17 mouse cellular contexts compared by ENCODE assay signal in genomic region chr6:118088750-118089440, GRCm38 (mm10).
"Had no signal": no experiment of that assay in that cellular context is flagged by ENCODE, and none has a peak within 500 bp of the region (broad histone marks: within the 10 kb centered on the region; RNA-seq: fewer than 3 reads in every experiment).

No protein-coding gene starts in this region.

- ATAC-seq: hindbrain, embryonic 16.5 days; inflammation-experienced regulatory T-cells, adult 6 months; intestine, postnatal 0 days had no signal

- H3K27ac ChIP-seq: kidney, postnatal 0 days; limb, embryonic 13.5 days; liver, embryonic 15.5 days; midbrain, embryonic 12.5 days; neural tube, embryonic 13.5 days had no signal

- H3K36me3 ChIP-seq: limb, embryonic 13.5 days; liver, embryonic 15.5 days; midbrain, embryonic 12.5 days; neural tube, embryonic 13.5 days had no signal

- H3K9ac ChIP-seq: limb, embryonic 13.5 days; liver, embryonic 15.5 days; lung, embryonic 14.5 days; midbrain, embryonic 12.5 days; neural tube, embryonic 13.5 days had no signal

- H3K4me2 ChIP-seq: limb, embryonic 13.5 days; liver, embryonic 15.5 days; lung, embryonic 14.5 days; midbrain, embryonic 12.5 days; neural tube, embryonic 13.5 days had no signal

- DNase-seq: kidney, adult 8-10 months; kidney, postnatal 4 days; lung, embryonic 14.5 days; retina, postnatal 1 day; right cerebral cortex, postnatal 4 days; spleen, adult 18-20 months; thymus, adult 2 months; thymus, postnatal 25 days had no signal

- H3K4me1 ChIP-seq: limb, embryonic 13.5 days; liver, embryonic 15.5 days; midbrain, embryonic 12.5 days; neural tube, embryonic 13.5 days had no signal

- H3K9me3 ChIP-seq: limb, embryonic 13.5 days; liver, embryonic 15.5 days; midbrain, embryonic 12.5 days; neural tube, embryonic 13.5 days had no signal

- H3K27me3 ChIP-seq: limb, embryonic 13.5 days; liver, embryonic 15.5 days; midbrain, embryonic 12.5 days; neural tube, embryonic 13.5 days had no signal

- H3K4me3 ChIP-seq: limb, embryonic 13.5 days; liver, embryonic 15.5 days; midbrain, embryonic 12.5 days; myocyte; neural tube, embryonic 13.5 days had no signal
